Mouse (Mus musculus) heart, adult 9 months (tissue): ENCODE measurements at regions not wholly inside any gene's neighbourhood (a gene's known extent, or its start where the extent isn't known, plus 50 kb on each side); places are given as distances from the start of the nearest gene placed in this dataset.

Experiments
- DNase-seq, 2 experiments: peaks; one replicate each; pipeline ENCODE4 v3.0.0; 2022; ENCODE audit warnings: low spot score in 2 of 2

DNA sequence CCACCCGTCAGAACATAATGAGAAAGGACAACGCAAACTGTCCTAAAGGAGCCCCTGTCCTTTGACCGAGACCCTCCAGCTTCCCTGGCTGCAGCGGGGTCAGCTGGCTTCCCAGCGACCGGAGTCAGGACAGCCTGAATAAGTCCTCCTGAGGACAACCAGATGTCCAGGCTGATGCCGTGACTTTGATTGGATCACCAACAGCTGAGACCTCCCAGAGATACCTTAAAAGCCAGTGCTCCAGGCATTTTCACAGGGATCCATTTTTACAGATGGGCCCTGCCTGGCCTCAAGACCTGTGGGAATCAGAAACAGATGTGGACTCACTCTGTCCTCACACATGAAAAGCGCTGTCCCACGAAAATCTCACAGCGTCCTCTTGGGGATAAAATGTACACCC, 158.7 kb upstream of the Foxq1 start:
- no peak for DNase-seq

DNA sequence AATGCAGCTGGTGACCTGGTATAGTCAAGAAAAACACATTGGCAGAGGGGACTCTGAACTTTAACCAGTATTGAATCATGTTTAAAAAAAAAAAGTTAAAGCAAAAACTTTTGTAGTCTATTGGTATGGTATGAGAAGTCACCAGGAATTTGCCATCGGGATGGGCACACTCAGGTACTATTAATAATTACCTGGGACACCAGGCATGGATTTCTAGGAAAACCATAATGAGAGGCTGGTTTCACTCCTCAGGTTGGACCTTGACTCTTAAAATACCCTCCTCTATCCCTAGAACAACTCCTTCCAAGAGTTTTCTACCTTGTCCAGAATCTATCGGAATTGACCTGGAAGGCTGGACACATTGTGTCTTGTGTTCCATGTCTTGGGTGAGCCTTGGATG, 155.5 kb upstream of the Foxq1 start:
- DNase-seq: no peak

DNA sequence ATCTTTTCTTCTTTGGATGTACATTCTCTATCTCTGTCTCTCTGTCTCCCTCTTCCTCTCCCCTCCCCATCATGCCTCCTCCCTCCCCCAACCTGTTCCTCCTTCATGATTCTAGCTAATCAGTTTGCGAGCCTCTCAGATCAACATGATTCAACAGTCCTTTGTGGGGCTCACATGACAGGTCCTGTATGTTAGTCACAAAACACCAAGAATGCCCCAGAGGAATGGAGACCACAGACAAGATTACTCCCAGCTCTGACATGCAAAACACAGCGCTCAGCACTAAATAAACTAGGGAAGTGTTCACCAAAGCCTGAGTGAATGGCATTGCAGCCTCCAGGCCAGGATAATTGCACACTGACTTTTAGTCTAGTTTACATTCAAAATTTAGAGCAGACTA, 150.6 kb upstream of the Foxq1 start:
- no peak for DNase-seq

DNA sequence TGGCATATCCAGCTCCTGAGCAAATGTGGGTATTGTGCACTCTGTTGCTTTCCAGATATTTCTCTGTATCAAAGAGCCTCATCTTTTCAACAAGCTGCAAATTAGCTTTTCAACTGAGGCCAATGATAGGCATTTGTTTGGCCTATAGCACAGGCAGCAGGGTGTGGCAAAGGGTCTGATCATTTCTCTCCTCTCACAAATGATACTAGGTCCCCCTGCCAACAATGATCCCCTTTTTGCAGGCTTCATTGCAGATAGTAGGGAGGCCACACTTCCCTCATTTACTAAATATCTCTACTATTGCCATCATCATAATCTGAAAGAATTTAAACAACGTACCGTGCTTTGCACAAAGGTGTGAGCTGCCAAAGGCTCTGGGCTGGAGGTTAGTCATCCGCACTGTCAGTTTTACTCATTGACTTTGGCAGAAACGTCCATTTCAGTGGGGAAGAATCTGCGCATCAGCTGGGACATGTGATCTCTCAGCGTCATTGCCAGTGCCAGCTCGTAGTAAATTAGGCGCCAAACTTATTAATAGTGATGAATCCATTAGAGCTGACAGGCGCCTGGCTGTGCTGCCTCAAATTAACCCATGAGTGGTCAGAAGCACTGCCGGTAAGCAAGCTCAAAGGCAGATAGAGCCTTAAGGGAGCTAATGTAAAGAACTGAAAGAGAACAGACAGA, 147.4 kb upstream of the Foxq1 start:
- no peak for DNase-seq

DNA sequence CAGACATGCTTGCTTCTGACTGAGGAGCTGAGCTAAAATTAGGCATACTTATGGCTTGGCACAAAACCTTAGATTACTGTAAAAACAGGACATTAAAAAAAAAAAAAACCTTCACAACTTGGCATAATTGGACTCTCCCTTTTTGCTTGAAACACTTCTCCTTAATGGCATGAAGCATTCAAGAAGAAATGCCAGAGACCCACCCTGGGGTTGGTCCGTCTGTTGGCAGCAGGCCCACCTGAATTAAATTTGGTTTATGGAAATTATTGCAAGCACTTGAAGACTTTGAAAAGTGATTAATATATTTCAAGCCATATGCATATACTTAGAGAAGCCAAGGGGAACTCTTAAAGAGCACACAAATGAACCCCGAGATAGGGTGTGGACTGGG, 146.8 kb upstream of the Foxq1 start:
- DNase-seq: no peak

DNA sequence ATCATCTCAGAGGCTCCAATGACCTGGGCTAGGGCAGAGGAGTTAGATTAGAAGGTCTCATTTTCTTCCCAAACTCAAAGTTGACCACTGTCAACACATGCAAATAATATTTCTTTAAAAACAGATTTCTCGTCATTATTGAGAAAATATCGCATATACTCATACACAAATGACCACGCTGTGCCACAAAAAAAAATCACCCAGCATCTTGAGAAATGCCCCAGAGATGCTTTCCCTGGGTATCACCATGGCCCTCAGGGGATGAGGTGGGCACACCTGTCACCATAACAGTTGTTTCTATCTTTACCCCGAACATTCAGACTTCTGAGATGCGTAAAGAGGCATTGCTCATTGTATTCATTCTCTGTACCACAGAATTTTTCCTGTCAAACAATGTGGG, 134.4 kb upstream of the Foxq1 start:
- no peak for DNase-seq

DNA sequence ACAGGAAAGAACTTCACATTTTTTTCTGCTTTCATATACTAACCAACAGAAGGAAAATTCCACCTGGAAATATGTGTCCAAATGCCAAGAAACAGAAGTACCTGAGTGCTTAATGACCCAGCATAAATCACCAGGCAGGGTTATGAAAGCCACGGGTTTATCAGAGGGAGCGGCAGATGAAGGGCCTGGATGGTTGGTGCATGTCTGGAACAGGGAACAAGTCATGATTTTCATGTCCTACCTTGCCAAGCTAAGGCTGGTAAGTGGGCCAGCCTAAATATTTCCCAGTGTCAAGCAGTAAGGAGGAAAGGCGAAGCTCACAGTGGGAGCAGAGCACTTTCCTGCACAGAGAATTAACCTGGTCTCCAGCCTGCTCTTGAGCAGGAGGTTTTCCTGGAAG, 132.3 kb upstream of the Foxq1 start:
- no peak for DNase-seq

DNA sequence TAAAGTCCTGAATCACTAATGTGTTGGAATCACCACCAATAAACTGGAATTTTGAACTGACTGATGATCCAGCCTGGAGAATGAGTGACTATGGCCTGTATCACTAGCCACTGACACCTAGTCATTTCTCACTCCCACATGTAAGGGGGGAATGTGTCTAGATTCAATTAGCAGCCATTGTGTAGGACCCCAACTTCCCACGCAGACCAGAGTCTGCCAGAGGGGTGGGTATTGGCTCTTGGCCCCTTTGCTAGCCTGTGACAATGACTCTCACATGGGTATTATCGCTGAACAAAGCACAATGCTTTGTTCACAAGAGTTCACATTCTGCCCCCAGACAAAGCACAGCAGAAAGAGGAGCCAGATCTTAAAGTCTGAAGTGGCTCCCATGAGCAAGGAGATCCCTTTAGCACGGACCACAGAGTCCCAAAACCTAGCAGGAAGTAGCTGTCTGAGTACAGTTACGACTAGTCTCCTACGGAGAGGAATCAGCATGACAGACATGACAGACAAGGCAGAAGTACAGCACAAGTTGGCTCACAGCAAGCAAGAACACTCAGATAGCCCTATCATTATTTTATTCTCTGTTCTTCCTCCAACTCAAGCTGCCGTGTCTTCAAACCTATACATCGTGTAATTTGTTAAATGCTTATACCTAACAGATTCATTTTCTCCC, 130.0 kb upstream of the Foxq1 start:
- no peak for DNase-seq

DNA sequence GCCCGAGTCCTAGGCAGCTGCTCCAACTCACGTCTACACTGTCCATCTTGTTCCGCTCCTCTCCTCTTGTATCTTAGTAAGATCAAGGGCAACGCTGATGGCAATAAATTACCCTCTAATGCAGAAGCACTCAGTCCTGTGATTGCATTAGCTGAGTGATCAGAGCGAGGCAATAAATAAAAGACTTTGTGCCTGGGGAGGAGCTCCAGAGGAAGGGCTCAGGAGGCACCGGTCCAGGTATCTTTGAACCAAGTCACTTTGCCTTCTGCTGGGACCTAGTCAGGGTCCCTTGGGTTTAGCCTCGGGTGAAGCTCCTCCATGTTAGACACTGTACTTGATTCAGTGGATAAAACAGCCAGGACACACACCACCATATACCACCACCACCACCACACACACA, 119.5 kb upstream of the Foxq1 start:
- DNase-seq: no peak

DNA sequence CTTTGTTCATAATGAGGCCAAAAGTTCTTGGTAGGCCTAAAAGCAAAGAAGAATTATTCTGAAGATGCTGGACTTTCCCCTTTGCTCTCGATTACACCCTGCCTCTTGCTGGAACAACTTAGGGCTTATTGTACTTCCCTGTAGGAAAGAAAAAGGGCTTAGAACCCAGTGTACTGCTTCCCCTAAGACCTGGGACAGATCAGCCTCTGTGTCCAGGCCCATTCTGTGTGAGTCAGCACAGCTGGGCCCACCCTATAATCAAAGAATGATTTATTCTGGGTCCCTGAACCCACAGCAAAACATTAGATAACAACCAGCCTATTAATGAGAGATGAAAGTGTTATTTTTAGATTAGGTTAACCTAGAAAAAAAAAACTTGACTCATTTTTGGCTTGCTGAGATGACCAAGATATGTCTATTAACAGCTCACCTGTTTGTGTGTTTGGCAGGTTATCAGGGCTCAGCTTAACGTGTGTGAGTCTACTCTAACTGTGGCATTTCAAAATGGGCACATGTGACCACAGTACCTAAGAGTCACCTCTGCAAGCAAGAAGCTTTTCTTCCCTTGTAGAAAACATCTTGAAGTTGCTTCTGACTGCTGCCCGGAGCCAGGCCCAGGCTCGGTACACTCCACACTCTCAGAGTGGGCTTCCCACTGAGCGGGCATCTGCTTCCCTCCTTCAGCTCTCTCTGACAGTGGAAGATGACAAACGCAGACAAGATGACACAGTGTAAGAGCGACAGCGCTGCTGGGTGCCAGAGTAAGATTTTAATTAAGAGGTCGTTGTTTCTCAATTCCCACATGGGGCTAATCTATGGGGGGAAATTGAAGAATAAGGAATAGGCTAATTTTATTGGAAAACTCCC, 115.9 kb upstream of the Foxq1 start:
- DNase-seq: no peak

DNA sequence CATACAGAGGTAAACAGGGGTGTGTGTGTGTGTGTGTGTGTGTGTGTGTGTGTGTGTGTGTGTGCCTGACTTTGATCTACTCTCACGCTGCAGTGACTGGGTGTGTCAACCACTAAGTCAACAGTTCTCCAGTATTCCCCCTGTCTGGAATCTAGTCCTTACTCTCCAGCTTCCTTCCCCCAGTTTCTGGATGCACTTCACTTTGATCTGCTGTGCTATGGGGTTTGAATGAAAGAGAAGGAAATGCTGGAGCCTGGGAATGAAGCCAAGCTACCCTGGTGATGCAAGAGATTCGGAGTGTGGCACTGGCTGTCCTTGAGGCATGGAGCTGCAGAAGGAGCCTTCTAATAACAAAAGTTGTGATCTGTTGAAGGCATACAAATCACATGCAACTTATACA, 97.1 kb upstream of the Foxq1 start:
- no peak for DNase-seq

DNA sequence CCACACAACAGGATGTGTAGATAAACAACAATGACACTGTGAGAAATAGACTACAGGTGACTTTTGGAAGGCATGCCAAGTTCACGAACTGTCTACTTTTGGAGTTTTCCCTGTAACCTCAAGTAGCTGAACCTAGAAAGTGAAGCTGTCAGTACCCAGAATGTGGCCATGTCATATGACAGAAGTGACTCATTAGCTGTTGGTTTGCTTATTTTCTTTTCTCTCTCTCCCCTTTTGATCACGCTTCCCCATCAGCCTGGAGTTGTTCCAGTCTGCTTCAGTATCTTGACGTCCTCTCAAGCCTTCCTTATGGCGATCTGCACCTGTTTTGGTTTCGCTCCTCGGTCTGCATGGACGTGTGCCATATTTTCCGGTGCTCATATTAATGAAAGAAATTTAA, 90.8 kb upstream of the Foxq1 start:
- no peak for DNase-seq

DNA sequence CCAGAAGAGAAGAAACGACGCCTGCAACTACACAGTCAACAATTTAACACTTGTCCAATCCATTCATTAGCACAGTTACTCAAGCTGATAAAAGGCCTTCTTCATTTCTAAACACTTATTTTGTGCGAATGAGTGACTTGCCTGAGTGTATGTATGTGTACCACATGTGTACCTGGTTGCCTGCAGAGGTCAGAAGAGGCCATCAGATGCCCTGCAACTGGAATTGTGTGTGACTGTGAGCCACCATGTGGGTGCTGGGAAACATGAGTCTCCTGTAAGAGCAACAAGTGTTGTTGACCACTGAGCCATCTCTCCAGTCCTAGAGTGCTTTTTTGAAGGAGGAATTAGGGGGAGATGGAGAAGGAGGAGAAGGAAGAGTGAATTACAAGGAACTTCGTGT, 90.2 kb upstream of the Foxq1 start:
- DNase-seq: no peak

DNA sequence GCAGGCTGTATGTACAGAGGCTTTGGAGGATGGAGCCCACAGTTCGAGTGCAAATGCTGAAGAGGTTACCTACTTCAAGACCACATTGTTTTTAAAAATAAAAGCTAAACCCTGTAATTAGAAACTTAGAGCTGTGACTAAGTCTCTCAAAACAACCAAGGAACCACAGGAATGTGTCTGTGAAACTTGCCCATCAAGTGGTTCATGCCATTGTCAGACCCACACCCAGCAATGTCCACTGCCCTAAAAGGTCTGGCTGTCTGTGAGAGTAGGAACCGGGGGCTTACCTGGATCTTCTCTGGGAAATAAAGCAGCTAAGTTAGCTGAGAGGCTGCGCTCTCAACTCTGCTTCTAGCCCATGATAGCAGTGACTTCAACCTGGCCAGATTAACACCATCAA, 87.8 kb upstream of the Foxq1 start:
- DNase-seq: no peak

DNA sequence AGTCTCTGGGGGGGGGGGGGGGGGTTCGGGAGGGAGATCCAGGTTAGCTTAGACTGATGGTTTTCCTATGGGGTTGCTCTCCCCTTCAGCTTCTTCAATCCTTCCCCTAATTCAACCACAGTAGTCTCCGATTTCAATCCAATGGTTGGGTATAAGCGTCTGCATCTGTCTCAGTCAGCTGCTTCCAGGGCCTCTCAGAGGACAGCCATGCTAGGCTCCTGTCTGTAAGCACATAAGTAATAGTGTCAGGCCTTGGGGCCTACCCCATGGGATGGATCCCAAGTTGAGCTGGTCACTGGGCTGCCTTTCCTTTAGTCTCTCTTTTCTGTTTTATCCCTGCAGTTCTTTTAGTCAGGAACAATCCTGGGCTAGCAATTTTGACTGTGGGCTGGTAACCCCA, 87.0 kb upstream of the Foxq1 start:
- DNase-seq: no peak

DNA sequence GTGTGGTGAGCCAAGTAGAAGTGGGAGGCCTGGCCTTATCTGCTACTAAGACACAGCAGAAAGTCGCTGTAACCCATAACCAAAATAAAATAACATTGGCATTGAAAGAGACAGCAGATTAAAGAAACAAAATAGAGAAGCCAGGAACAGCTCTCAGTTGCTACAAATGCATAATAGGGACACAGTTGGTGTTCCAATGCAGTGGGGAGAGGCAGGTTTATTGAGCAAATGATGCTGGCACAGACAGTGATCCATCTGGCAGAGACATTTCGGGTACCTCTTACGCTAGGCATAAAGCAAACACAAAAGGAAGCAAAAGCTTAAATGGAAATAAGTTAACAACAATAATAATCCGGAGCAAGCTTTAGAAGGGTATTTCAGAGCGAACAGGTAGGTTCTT, 83.6 kb upstream of the Foxq1 start:
- no peak for DNase-seq

DNA sequence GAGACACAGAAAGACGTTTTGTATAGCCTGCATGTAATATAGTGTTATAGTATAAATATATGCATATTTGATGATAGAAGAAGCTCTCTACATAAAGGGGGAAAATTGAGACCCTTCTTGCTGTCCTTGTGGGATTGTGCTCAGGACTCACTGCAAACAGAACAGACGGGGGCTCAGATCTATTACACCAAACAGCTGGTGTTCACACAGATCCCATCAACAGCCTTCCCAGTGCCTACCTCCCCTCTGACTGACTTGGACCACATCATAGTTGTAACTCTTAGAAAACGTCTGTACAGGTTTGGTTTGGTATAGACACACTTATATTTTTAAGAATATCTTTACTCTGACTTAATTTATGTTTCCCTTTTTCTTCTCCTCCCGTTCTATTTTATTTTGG, 83.1 kb upstream of the Foxq1 start:
- no peak for DNase-seq

DNA sequence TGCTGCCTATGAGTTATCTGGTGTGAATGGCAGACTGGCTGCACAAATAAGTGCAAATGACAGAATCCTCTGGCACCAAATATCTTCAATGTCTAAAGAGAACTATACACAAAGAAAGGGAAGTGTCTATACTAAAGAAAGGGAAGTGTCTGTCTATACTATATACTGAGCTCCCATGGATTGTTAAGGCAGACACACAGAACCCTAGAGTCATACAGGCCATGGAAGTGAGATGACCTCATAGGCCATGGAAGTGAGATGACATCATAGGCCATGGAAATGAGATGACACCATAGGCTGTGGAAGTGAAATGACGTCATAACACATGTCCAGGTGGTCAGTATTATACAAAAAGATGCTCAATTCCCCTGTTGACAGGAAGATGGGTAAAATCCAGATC, 82.7 kb upstream of the Foxq1 start:
- no peak for DNase-seq

DNA sequence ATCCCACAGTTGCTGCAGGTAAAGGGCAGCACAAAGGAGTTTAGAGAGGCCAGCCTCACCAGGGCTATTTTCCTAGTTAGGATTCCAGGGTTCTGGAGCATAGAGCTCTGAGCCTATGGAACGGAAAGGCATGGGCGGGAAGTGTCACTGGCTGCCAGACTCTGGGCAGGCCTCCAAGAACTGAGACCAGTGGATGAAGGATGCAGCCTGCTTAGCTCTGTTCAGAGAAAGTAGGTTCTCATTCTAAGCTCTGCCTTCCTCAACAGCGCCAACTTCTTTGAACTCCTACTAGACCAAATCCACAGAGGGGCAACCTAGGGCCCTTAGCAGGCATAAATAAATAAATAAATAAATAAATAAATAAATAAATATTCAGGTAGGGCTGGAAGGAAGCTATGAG, 80.1 kb upstream of the Foxq1 start:
- no peak for DNase-seq

DNA sequence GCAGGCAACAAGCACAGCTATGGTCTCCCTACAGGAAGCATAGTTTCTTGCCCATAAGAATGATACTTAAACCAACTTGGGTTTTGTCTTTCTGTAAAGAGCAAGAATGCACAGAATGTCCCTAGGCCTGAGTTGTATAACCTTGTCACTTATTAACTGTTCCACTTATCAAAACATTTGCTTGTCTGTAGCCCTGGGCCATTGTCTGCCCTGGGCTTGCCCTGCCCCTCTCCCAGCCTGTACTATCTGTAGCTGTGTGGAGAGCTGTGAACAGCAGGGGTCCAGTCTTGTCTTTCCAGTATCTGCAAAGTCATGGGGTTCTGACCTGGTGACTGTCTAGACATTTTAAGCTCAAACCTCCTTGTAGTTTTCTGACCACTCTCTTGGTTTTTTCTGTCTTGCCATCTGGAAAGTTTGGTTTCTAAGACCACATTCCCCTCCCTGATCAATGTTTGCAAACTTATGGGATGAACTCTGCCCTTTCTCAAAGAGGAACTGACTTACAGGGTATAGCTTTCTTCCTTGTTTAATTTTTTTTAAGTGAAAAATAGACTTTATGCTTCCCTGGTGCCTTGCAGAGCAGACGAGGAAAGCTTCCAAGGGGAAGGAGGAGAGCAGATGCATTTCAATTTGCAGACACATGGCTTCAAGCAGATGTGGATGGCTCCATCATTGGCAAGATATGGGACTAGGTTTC, 78.6 kb upstream of the Foxq1 start:
- DNase-seq: no peak

DNA sequence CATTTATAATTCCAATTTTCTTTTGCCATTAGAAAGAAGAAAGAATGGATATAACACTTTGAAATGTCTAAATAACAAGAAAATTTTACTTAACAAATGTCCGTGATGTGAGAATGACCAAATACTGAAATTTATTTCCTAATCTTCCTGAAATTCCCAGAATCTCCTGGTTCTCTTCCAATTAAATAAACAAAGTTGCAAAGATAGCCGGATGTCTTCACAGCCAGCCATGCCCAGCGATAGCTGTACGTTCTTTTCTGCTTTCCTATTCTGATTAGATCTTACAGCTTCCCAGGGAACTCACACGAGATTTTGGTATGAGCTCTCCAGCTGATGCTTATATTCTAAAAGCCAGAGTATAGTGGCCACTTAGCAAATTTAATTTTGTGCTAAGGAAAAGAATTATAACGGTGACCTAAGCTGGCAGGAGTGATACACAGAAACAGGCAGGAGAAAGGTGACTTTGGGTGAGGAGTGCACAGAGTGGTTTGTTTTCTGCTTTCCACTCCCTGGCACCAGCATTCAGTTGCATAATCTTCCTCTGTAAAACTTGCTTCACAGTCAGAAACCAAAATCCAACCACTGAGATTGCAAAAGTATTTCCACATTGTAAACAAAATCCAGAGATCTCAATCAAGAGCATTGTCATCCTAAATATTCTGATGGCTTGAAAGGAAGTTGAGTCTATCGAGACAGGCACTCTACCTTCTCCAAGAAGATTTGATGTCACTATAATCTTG, 74.7 kb upstream of the Foxq1 start:
- no peak for DNase-seq

DNA sequence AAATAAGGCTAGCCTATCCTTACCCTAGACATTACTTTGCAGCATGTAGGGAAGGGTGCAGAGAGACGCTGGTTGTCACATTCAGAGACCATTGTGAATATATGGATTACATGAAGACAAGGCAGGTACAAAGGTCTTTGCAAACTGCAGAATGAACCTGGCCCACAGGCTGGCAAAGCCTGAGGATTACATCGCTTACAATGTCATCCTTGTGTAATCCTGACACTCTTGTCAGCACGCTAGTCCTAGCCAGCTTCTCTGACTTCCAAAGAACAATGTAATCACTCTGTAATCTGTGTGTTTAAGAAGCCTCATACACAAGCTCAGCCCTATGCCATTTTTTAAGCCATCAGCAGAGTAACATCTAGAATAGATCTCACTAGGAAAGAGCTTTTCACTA, 69.6 kb upstream of the Foxq1 start:
- DNase-seq: no peak
